Mouse (Mus musculus) lung, adult 2 months (tissue): Measurements from ENCODE around the gene Slc5a9.

Source experiments
- CTCF ChIP-seq: fragments of 200-500 bp; IDR thresholded peaks from 2 replicates; pipeline ENCODE4 v1.5.1; 2011; ENCODE audit warnings: mild to moderate bottlenecking, low read length, control low read depth; ENCODE audit not compliant: insufficient read depth
- POLR2A ChIP-seq: fragments of 200-500 bp; IDR thresholded peaks from 2 replicates; pipeline ENCODE4 v1.6.1; 2011; ENCODE audit warnings: low read depth, mild to moderate bottlenecking, control low read depth, low read length, borderline replicate concordance; ENCODE audit errors: extremely low read depth

GRCm38 (mm10) chr4:111883543-111883942 lies 19.2 kb downstream of the Slc5a9 start:
- TF ChIP-seq POLR2A (no peak), CTCF (no peak)
